Mouse (Mus musculus) megakaryocyte, embryonic 14.5 days (primary cell): ENCODE results near the gene Taar9.

ENCODE experiments used
- FLI1 ChIP-seq: IDR thresholded peaks from 2 replicates; pipeline ENCODE4 v1.6.1; 2012; ENCODE audit warnings: low read length, inconsistent platforms, mixed read lengths
- GATA1 ChIP-seq: IDR thresholded peaks from 3 replicates; pipeline ENCODE4 v1.6.1; 2012; ENCODE audit warnings: mixed read lengths, low read length, inconsistent platforms, borderline replicate concordance

- TF ChIP-seq GATA1 (no peak), FLI1 (no peak)
These were observed 23.4 kb downstream of the Taar9 start for GRCm38 (mm10) chr10:24085936-24086335.
